Mouse (Mus musculus) lung, postnatal 0 days (tissue): ENCODE measurements around the gene Zfp746. TPM values are rescaled to one million over a fixed set of nuclear protein-coding genes. Genes with fewer than 3 reads are reported as not detected.
A peak's percentile ranks its signal among the peaks of the same experiment; 100 is the strongest.
"Not testable (repeated sequence)": the region's sequence is repeated elsewhere in the genome, so short reads cannot be mapped to it uniquely, and the experiment has no call there.

Experiments used
- ATAC-seq: fragments of 200-750 bp; cut with Nextera tagmentation; 2 replicates; pipeline ENCODE4 v1.8.0; 2017; ENCODE audit warnings: moderate library complexity
- DNase-seq: peaks from one replicate; pipeline ENCODE4 v3.0.0-alpha.2; 2016; ENCODE audit warnings: low spot score
- H3K27ac ChIP-seq: fragments of 300-500 bp; sonication (generic); 2 replicates; pipeline ENCODE4 v1.5.1; 2014; ENCODE audit warnings: antibody characterized with exemption, mild to moderate bottlenecking, low read length, mixed read lengths
- H3K27me3 ChIP-seq: fragments of 300-500 bp; sonication (generic); replicated peaks from 2 replicates; pipeline ENCODE4 v1.6.1; 2014; ENCODE audit warnings: low read length, mixed read lengths; ENCODE audit not compliant: insufficient read depth
- H3K36me3 ChIP-seq: fragments of 300-500 bp; sonication (generic); 2 replicates; pipeline ENCODE4 v1.6.1; 2014; ENCODE audit warnings: low read length, mixed read lengths; ENCODE audit not compliant: insufficient read depth
- H3K4me1 ChIP-seq: fragments of 300-500 bp; sonication (generic); 2 replicates; pipeline ENCODE4 v1.6.1; 2014; ENCODE audit warnings: antibody characterized with exemption, low read depth, low read length, mixed read lengths; ENCODE audit not compliant: insufficient read depth
- H3K4me2 ChIP-seq: fragments of 300-500 bp; sonication (generic); replicated peaks from 2 replicates; pipeline ENCODE4 v1.6.1; 2014; ENCODE audit warnings: low read depth, mild to moderate bottlenecking, low read length, moderate library complexity, mixed read lengths
- H3K4me3 ChIP-seq: fragments of 300-500 bp; sonication (generic); 2 replicates; pipeline ENCODE4 v1.5.1; 2014; ENCODE audit warnings: low read depth, low read length
- H3K9ac ChIP-seq: fragments of 300-500 bp; sonication (generic); replicated peaks from 2 replicates; pipeline ENCODE4 v1.6.1; 2014; ENCODE audit warnings: low read depth, mild to moderate bottlenecking
- H3K9me3 ChIP-seq: fragments of 300-500 bp; sonication (generic); 2 replicates; pipeline ENCODE4 v1.6.1; 2016; ENCODE audit warnings: low read length, mixed read lengths
- CTCF ChIP-seq: IDR thresholded peaks from 2 replicates; pipeline ENCODE4 v1.5.1; 2016; ENCODE audit warnings: antibody characterized with exemption, mild to moderate bottlenecking
- EP300 ChIP-seq: IDR thresholded peaks from 2 replicates; pipeline ENCODE4 v1.6.1; 2016; ENCODE audit warnings: antibody characterized with exemption, mild to moderate bottlenecking, control low read depth
- WGBS: fragments of 180-500 bp; shearing (Covaris S2); extraction: QIAGEN DNeasy Blood & Tissue Kit; methylation state at CpG from one replicate; pipeline ENCODE4 v1.1.7; 2014; 5-methylcytosine and 5-hydroxymethylcytosine counted together
- polyA plus RNA-seq: library from polyadenylated mRNA; unstranded; fragments of >200 nt; fragmentation: Nextera tagmentation; extraction: Ambion mirVana; gene quantifications from 2 replicates; pipeline ENCODE4 v1.2.1, GENCODE M21; 2015

Gene Zfp746
- polyA plus RNA-seq, result 13.5 and 14.4 TPM in 2 replicates

DNA sequence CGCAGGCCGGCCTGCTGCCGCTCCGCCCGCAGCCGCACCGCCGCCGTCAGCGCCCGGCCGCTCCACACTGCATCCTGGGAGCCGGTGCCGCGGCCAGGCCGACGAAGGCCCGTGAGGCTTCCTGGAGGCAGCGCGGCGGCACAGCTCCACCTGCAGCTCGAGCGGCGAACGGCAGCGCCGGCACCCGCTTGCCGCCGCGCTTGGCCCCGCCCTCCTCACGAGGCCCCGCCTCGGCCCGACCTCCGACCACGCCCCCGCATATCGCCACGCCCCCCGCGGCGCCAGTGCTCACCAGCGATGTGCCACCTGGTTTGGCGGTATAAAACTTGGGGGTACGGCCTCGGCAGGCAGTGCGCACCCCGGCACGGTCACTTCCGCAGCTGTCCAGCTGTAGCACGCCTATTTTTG, at the start of gene Zfp746:
TSS of gene Zfp746 (minus strand) at position 123 of the 408 bp plus-strand sequence.
- 4% methylated on average over 28 of the region's 53 CpGs for WGBS
- peaks cover 5% of the 10 kb centered on the region; the same call in 1 of the 2 replicates for H3K4me1 ChIP-seq
- no peak for TF ChIP-seq EP300
- peak; percentile 74 for TF ChIP-seq CTCF
- ATAC-seq (peak; percentile 92), DNase-seq (peak; percentile 92)
- no peaks in the 10 kb centered on the region for H3K9me3 ChIP-seq
- H3K4me2 ChIP-seq, result peak within 1 kb of the TSS; percentile 71
- H3K4me3 ChIP-seq, result peak within 1 kb of the TSS; percentile 89
- H3K27me3 ChIP-seq, result no peaks in the 10 kb centered on the region
- H3K27ac ChIP-seq, result peak within 1 kb of the TSS; percentile 95
- peak within 1 kb of the TSS; percentile 89 for H3K9ac ChIP-seq
- H3K36me3 ChIP-seq, result peaks cover 16% of the 10 kb centered on the region; the same call in 1 of the 2 replicates

DNA sequence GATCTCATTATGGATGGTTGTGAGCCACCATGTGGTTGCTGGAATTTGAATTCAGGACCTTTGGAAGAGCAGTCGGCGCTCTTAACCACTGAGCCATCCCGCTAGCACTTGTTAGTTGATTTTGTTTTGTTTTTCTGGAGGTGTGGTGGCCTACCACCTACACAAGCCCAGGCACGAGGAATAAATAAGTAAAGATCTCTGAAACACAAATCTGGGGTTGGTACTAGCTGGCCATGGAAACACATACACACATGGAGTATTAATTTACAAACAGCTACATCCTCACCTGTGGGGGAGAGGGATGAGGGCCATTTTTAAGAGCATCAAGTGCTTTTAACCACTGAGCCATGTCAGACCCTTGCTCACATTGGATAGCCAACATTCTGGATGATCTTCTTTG, 34.7 kb upstream of the Zfp746 start:
- H3K4me3 ChIP-seq, H3K4me1 ChIP-seq, H3K27me3 ChIP-seq, H3K4me2 ChIP-seq, H3K9me3 ChIP-seq, H3K27ac ChIP-seq, H3K9ac ChIP-seq, DNase-seq, H3K36me3 ChIP-seq: not testable (repeated sequence)
- 73% methylated on average over 4 of the region's 4 CpGs for WGBS
- ATAC-seq, result peak; percentile 67

DNA sequence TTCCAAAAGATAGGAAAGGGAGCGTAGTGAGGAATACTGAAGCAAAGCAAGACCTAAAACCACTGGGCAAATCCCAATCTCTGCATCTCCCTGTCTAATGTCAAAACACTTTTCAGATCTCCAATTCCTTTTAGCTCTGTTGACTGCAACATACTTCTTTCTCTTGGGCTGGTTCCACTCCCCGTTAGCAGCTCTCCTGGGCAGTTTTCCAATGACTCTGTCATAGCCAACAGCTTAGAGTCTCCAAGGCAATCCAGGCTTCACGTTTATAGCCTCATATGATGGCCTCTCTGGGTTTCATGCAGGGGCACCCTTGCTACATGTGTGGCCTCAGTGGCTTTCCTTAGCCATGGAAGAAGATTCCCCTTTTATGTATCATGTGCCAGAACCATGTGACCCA, 29.6 kb upstream of the Zfp746 start:
- H3K9me3 ChIP-seq, result no peaks in the 10 kb centered on the region
- WGBS, result 54% methylated on average over 3 of the region's 3 CpGs
- H3K9ac ChIP-seq, result no peak overlapping the region
- no peaks in the 10 kb centered on the region for H3K4me1 ChIP-seq
- DNase-seq (peak; percentile 9), ATAC-seq (no peak)
- no peak overlapping the region for H3K4me2 ChIP-seq
- no peak for TF ChIP-seq CTCF
- TF ChIP-seq EP300, result no peak
- no peaks in the 10 kb centered on the region for H3K36me3 ChIP-seq
- H3K4me3 ChIP-seq, result no peak overlapping the region
- H3K27me3 ChIP-seq, result no peaks in the 10 kb centered on the region
- H3K27ac ChIP-seq, result no peak overlapping the region

DNA sequence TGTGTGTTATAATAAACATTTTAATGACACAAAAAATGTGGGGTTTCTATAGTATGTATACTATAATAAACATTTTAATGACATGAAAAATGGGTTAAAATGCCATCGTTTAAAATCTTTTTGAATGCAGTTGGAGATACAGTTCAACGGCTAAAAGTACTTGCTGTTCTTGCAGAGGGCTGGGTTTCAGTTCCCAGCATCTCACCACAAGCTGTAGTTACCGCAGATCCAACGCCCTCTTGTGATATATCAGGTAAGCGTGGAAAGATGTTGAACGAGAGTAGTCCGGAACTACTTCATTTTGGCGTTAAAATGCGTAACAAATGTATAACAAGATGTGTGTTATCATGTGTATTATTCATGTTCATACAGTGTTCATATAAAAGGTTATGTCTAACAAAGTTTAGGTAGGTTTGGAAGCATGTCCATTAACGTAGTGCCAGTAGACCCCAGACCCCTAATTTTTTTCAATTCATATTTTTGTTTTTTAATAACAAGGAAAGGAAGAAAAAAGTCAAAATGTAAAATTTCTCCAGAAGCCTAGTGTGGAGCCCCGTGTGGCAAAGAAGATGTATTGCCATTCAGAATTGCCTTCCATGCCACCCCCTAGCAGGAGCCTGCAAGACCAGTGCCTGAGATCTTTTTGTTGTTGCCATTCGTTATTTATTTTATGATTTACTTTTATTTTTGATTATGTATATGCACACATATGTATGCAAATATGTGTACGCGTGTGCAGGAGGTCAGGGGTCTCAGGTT, 743 bp upstream of the Zfp746 start:
- Histone ChIP-seq H3K9ac (no peak overlapping the region), H3K27me3 (no peaks in the 10 kb centered on the region), H3K27ac (no peak overlapping the region), H3K4me2 (peak overlapping the region; percentile 71), H3K9me3 (no peaks in the 10 kb centered on the region), H3K36me3 (peaks cover 10% of the 10 kb centered on the region; the same call in 1 of the 2 replicates), H3K4me3 (peak overlapping the region; percentile 89), H3K4me1 (peaks cover 5% of the 10 kb centered on the region; the same call in 1 of the 2 replicates)
- TF ChIP-seq CTCF (peak; percentile 16; the same call in 1 of the 2 replicates), EP300 (0 out of 2 replicates have a peak, but pooled peaks have one; percentile 5)
- ATAC-seq (no peak), DNase-seq (no peak)
- 39% methylated on average over 14 of the region's 14 CpGs for WGBS

DNA sequence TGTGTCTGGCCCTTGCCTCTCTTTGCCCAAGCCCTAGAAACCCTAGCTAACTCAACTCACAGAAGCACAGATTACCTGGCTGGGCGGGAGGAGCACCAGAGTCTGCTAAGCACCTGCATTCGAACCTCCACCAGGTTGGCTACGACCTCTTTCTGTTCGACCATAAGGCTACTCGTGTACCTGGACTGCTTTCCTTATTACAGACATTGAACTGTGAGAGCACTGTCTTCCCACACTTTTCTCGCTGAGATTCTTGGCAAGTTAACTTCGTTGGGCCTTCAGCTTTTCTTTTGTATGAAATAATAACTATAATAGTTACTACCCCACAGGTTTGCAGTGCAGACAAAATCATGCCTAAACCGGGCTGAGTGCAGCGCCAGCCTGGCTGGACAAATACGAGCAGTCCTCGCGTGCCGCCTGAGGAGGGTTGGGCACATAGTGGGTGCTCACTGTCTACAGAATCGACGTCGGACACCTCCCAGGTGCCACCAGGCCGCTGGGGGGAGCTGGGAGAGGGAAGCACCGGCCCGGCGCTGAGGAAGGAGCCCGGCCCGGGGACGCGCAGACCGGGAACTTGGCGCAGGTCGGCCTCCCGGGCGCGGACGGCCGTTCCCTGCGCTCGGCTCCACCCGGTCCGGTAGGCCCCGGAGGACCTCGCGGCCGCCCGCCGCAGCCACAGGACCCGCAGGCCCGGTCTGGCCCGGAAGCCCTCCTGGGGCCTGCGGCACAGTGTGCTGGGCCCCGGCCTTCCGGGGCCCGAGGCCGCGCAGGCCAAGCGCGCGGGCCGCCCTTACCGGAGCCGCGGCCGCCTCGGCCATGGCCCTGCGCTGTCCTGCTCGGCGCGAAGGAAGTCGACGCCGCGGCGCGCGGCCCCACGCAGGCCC, 630 bp downstream of the Zfp746 start:
- peak; percentile 89 for ATAC-seq
- H3K9me3 ChIP-seq, result no peaks in the 10 kb centered on the region
- 3% methylated on average over 52 of the region's 72 CpGs for WGBS

DNA sequence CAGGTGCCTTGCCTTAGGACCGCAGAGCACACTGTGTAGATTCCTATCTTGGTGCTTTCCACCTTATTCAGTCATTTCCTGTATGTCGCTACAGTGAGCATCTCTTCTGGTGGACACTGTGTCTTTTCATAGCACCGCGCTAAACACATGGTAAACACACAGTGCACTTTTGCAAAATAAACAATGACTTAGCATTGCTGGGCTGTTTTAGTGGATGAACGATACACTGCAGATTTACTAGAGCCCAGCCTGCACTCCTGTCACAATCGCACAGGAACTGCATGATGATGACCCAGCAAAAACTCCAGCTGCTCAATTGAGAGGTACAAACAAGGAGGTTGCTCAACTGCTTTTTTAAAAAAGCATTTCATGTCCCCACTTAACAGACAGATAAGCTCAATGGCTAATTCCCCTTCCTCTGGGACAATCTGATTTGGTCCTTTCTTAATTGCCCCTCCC, 2.6 kb downstream of the Zfp746 start:
- no peaks in the 10 kb centered on the region for H3K9me3 ChIP-seq
- TF ChIP-seq EP300 (no peak), CTCF (no peak)
- no peak overlapping the region for H3K4me2 ChIP-seq
- no peak for ATAC-seq
- H3K9ac ChIP-seq, result no peak overlapping the region
- WGBS, result 73% methylated on average over 6 of the region's 6 CpGs
- H3K27me3 ChIP-seq, result no peaks in the 10 kb centered on the region
- H3K4me3 ChIP-seq, result no peak overlapping the region
- peak; percentile 66 for DNase-seq
- no peak overlapping the region for H3K27ac ChIP-seq
- H3K4me1 ChIP-seq, result peaks cover 5% of the 10 kb centered on the region; the same call in 1 of the 2 replicates
- H3K36me3 ChIP-seq, result peaks cover 34% of the 10 kb centered on the region

More for the DNA sequence above, 630 bp downstream of the Zfp746 start:
- Histone ChIP-seq H3K4me2 (peak overlapping the region; percentile 71), H3K36me3 (peaks cover 23% of the 10 kb centered on the region; the same call in 1 of the 2 replicates), H3K4me3 (peak overlapping the region; percentile 89), H3K27ac (peak overlapping the region; percentile 95), H3K4me1 (peaks cover 5% of the 10 kb centered on the region; the same call in 1 of the 2 replicates), H3K9ac (peak overlapping the region; percentile 89), H3K27me3 (no peaks in the 10 kb centered on the region)
- DNase-seq, result peak; percentile 88
- peak; percentile 51 for TF ChIP-seq CTCF
- no peak for TF ChIP-seq EP300
